Mouse (Mus musculus): ENCODE measurements at regions not wholly inside any gene's neighbourhood (a gene's known extent, or its start where the extent isn't known, plus 50 kb on each side); places are given as distances from the start of the nearest gene placed in this dataset.

DNA sequence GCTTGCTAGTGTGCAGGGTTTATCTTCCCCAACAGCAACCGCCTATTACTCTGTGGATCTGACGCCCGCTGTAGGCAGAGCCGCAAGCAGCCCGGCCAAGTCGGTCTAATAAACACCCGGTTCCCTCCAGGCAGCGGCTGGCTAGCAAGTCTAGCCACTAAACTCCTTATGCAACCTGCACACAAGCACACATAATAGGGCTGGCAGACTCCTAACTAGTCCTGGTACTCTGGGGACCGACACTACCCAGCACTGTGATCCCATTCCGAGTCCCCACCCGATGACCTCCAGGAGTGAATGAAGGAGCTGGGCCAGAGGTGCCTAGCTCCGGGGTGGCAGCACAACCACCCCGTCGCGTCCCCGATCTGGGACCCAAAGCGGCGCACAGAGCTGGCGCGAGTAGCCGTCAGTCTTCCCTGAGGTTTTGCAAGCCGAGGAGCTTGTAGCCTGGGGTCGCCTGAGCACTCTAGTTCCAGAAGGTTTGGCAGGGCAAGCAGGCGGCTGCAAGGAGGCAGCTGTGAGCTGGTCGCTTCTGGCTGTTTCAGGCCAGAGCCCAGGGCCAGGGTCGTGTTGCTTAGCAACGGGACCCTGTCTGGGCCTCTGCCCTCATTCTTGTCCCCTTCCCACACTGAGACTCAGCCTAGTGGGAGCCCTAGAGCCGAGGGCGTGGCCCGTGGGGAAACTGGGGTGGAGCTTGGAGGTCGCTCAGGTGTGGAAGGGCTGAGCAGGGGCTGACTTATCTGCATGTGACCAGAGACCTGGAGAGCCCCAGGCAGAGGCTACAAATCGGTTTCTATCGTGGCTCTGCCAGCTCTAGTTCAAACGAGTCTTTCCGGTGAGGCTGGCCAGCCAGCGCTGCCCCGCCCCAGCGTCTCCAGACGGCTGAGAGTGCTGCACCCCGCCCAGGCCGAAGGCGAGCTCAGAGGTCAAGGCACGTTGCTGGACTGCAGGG, 86.1 kb downstream of the Kctd15 start:
- TF ChIP-seq POLR2A (IDR thresholded peaks at IDR 0.05; ENCODE audit: control insufficient read depth in 1 of 2, insufficient read depth in 1 of 2, low read depth in 1 of 2, low read length in 2 of 2, poor library complexity in 1 of 2) = no peak
- TF ChIP-seq CTCF (IDR thresholded peaks at IDR 0.05 in 2 of 3, conservative IDR thresholded peaks at IDR 0.05 in 1 of 3; ENCODE audit: control insufficient read depth in 1 of 3, insufficient read depth in 1 of 3, low read depth in 2 of 3, low read length in 3 of 3, poor library complexity in 1 of 3, severe bottlenecking in 1 of 3) = no peak
- no peak for TF ChIP-seq ZC3H11A (IDR thresholded peaks at IDR 0.05; ENCODE audit: low read depth, low read length)
- TF ChIP-seq NELFE (IDR thresholded peaks at IDR 0.05; ENCODE audit: low read depth, low read length) = no peak
- TF ChIP-seq EP300 (IDR thresholded peaks at IDR 0.05; ENCODE audit: low read depth in 1 of 2, low read length in 2 of 2) = no peak
